Mouse (Mus musculus) hindbrain, embryonic 10.5 days (tissue): ENCODE measurements at regions not wholly inside any gene's neighbourhood (a gene's known extent, or its start where the extent isn't known, plus 50 kb on each side); places are given as distances from the start of the nearest gene placed in this dataset.

Source experiments
- DNase-seq: peaks from one replicate; pipeline ENCODE4 v3.0.0-alpha.2; 2017; ENCODE audit warnings: low spot score
- H3K27ac ChIP-seq: fragments of 300-500 bp; sonication (generic); 2 replicates; pipeline ENCODE4 v1.5.1; 2016; ENCODE audit warnings: mild to moderate bottlenecking, moderate library complexity
- H3K27me3 ChIP-seq: fragments of 300-500 bp; sonication (generic); 2 replicates; pipeline ENCODE4 v1.6.1; 2016; ENCODE audit warnings: mild to moderate bottlenecking; ENCODE audit not compliant: poor library complexity, insufficient read depth, severe bottlenecking
- H3K36me3 ChIP-seq: fragments of 300-500 bp; sonication (generic); 2 replicates; pipeline ENCODE4 v1.6.1; 2016; ENCODE audit warnings: mild to moderate bottlenecking, moderate library complexity
- H3K4me1 ChIP-seq: fragments of 300-500 bp; sonication (generic); replicated peaks from 2 replicates; pipeline ENCODE4 v1.6.1; 2016; ENCODE audit warnings: mild to moderate bottlenecking
- H3K4me3 ChIP-seq: fragments of 300-500 bp; sonication (generic); 2 replicates; pipeline ENCODE4 v1.5.1; 2016; ENCODE audit warnings: mild to moderate bottlenecking, moderate library complexity
- H3K9me3 ChIP-seq: fragments of 300-500 bp; sonication (generic); 2 replicates; pipeline ENCODE4 v1.6.1; 2016; ENCODE audit warnings: mild to moderate bottlenecking, moderate library complexity
- WGBS: fragments of 180-500 bp; shearing (Covaris S2); methylation state at CpG from one replicate; pipeline ENCODE4 v1.1.7; 2016; 5-methylcytosine and 5-hydroxymethylcytosine counted together

GRCm38 (mm10) chr17:27335621-27336020, 131.4 kb upstream of the Lemd2 start:
- peak; percentile 47 for DNase-seq
- 46% methylated on average over 4 of the region's 4 CpGs for WGBS
- Histone ChIP-seq H3K27me3 (no peaks in the 10 kb centered on the region), H3K4me3 (no peak overlapping the region), H3K27ac (peak overlapping the region; percentile 51), H3K9me3 (no peaks in the 10 kb centered on the region), H3K4me1 (peaks cover 36% of the 10 kb centered on the region), H3K36me3 (no peaks in the 10 kb centered on the region)

- WGBS, result 82% methylated on average over 16 of the region's 16 CpGs
- no peak for DNase-seq
- H3K27ac ChIP-seq, result no peak overlapping the region
- H3K4me3 ChIP-seq, result no peak overlapping the region
- H3K4me1 ChIP-seq, result peaks cover 42% of the 10 kb centered on the region
- no peaks in the 10 kb centered on the region for H3K36me3 ChIP-seq
- H3K9me3 ChIP-seq, result no peaks in the 10 kb centered on the region
- H3K27me3 ChIP-seq, result no peaks in the 10 kb centered on the region
Observed at GRCm38 (mm10) chr17:27333593-27333992, 129.3 kb upstream of the Lemd2 start.

DNA sequence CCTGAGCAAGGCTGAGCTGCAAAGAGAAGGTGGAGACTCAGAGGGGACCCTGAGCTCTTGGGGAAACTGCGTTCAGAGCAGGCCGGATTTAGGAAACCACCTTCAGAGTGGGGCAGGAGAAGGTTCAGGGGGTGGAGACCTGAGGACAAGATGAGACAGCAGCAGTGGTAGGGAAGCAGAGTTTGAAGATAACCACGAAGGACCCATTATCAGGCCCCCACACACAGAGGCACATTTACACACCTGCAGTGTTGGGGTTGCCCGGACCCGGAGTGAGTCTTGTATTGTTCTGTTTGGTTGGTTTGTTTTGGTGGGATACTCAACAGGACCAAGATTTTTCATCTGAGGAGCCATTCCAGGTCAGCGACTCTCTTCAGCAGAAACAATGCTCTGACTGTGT, 128.9 kb upstream of the Lemd2 start:
- Histone ChIP-seq H3K4me1 (peaks cover 42% of the 10 kb centered on the region), H3K4me3 (no peak overlapping the region), H3K9me3 (no peaks in the 10 kb centered on the region), H3K36me3 (no peaks in the 10 kb centered on the region), H3K27me3 (no peaks in the 10 kb centered on the region), H3K27ac (no peak overlapping the region)
- WGBS, result 72% methylated on average over 6 of the region's 6 CpGs
- DNase-seq, result no peak

DNA sequence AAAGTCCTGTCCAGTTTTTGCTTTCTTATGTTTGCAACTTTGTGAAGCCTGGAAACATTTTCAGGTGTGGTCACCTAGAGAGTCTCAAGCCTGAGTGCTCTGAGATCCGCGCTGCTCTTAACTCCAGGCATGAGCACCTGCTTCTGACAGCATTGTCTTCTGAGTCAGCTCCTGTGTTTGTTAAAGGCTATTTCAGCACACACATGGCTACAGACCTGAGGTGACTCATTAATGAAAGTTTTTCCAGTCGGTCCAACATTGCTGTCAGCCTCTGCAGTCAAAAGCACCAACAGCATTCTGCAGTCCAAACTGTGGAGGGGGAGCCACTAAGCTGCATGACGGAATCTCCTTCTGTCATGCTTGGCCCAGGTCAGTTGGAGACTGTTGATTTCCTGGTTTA, 127.8 kb upstream of the Lemd2 start:
- H3K36me3 ChIP-seq, result no peaks in the 10 kb centered on the region
- WGBS, result 89% methylated on average over 4 of the region's 4 CpGs
- H3K27ac ChIP-seq, result no peak overlapping the region
- H3K27me3 ChIP-seq, result no peaks in the 10 kb centered on the region; the same call in 1 of the 2 replicates
- DNase-seq, result no peak
- H3K4me1 ChIP-seq, result peaks cover 36% of the 10 kb centered on the region
- no peaks in the 10 kb centered on the region for H3K9me3 ChIP-seq
- H3K4me3 ChIP-seq, result no peak overlapping the region

DNA sequence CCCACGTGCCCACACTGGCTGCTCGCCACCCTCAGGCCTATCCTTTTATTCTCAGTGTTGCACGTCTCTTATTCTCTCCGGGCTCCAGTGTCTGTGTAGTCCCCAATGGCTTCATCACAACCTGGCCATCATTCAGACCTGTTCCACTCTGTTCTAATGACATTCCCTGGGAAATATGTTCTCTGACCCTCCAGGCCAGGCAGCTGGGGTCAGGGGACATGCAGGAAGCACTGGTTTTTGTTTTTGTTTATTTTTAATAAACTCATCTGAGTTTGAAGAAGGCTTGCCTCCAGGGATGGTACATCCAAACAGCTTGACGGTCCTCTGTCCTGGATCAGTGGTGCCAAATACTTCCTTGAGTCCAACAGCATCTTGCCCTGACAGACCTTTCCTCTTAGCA, 127.4 kb upstream of the Lemd2 start:
- Histone ChIP-seq H3K36me3 (no peaks in the 10 kb centered on the region), H3K27me3 (peaks cover 4% of the 10 kb centered on the region; the same call in 1 of the 2 replicates), H3K4me1 (peaks cover 34% of the 10 kb centered on the region), H3K27ac (no peak overlapping the region), H3K9me3 (no peaks in the 10 kb centered on the region), H3K4me3 (no peak overlapping the region)
- no peak for DNase-seq
- 78% methylated on average over 5 of the region's 5 CpGs for WGBS

- Histone ChIP-seq H3K4me3 (no peak overlapping the region), H3K9me3 (no peaks in the 10 kb centered on the region), H3K36me3 (no peaks in the 10 kb centered on the region), H3K4me1 (peaks cover 27% of the 10 kb centered on the region), H3K27ac (no peak overlapping the region), H3K27me3 (peaks cover 22% of the 10 kb centered on the region)
- DNase-seq, result peak; percentile 19
- 66% methylated on average over 6 of the region's 6 CpGs for WGBS
Observed at GRCm38 (mm10) chr17:27329791-27330190, 125.5 kb upstream of the Lemd2 start.

DNA sequence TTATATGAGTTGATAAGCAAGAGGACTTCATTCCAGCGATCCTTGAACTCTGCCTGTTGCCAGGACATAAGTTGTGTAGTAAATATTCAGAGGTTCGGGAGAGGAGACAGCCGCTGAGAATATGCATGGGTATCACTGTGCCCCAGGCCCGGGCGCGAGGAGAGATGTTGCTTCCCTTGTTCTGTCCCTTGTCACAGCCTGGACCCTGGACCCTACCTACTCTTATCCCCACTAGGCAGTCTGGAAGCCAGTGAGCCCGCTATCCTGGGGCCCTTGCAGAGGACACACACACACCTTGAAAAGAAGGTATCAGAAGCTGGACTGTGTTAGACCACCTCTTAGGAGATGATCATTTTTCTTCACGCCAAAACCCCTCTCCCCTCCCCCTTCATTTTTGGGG, 124.9 kb upstream of the Lemd2 start:
- no peak overlapping the region for H3K4me3 ChIP-seq
- no peaks in the 10 kb centered on the region for H3K9me3 ChIP-seq
- WGBS, result 84% methylated on average over 8 of the region's 8 CpGs
- H3K4me1 ChIP-seq, result peaks cover 33% of the 10 kb centered on the region
- peaks cover 23% of the 10 kb centered on the region for H3K27me3 ChIP-seq
- no peaks in the 10 kb centered on the region for H3K36me3 ChIP-seq
- H3K27ac ChIP-seq, result no peak overlapping the region
- DNase-seq, result no peak

DNA sequence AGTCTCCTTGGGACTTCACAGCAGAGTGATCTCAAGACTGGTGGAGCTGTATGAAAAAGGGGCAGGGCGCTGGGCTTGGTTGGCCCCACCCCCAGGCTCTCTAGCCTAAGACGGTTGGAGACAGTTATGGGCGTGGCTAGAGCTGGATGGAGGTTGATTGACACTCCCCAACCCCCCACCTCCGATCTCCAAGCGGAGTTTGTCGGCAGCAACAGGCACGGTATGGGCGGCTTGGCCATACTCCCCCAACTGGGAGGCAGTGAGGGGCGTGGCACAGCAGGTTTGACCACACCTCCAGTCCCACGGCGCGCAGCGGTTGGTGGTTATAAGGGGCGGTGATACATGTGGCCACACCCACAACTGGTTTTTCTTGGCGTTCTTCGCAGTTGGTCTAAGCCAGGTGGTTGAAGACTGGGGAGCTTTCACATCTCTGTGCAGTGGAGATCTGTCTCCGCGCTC, 120.8 kb upstream of the Lemd2 start:
- Histone ChIP-seq H3K36me3 (no peaks in the 10 kb centered on the region), H3K4me3 (peak overlapping the region; percentile 41), H3K27ac (no peak overlapping the region; the same call in 1 of the 2 replicates), H3K4me1 (peaks cover 23% of the 10 kb centered on the region), H3K27me3 (peaks cover 32% of the 10 kb centered on the region), H3K9me3 (no peaks in the 10 kb centered on the region)
- DNase-seq, result peak; percentile 87
- WGBS, result 7% methylated on average over 18 of the region's 18 CpGs

DNA sequence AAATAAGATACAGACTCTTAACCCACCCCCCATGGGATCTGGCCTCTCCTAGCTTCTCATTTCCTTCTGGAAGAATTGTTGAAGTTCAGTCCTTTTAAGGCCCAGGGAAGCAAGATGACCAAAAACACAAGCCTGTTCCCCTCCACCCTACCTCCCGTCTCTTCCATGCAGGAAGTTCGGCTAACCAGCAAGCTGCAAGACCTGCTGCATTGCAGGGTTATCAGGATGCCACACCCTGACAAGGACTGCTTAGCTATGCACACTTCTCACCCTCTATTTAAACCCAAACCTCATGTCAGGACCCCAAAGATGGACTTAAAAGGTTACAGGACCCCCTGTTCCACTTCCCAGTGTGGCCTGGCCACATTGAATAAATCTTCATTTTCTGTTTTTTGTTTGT, 119.2 kb upstream of the Lemd2 start:
- DNase-seq, result no peak
- WGBS, result 91% methylated on average over 2 of the region's 2 CpGs

DNA sequence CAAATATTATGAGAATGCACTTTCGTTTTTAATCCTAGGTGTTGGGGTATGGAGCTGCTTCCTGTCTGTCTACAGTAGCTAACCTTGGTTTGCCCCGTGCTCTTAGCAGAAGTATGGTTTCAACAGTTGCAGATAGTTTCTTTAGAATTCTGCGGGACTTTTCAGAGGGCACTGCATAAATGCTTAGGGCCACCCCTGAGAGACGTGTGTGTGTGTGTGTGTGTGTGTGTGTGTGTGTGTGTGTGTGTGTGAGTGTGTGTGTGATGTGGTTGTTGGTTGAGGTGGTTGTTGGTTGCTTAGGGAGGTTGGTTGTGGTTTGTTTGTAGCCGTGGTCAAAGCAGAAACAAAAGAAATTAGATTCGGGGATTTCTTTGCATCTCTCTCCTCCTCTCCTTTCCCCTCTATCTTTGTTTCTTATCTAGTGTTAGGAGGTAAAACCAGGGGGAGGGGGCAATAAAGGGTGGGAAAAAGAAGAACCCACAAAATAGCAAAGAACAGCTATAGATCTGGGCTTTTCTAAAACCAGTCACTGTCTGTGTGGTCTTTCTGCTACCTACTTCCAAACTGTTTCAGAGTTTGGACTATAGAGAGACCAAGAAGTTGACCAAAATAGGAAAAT, 118.7 kb upstream of the Lemd2 start:
- Histone ChIP-seq H3K4me1 (peaks cover 26% of the 10 kb centered on the region), H3K36me3 (no peaks in the 10 kb centered on the region), H3K9me3 (no peaks in the 10 kb centered on the region), H3K4me3 (no peak overlapping the region), H3K27ac (no peak overlapping the region), H3K27me3 (peaks cover 32% of the 10 kb centered on the region)
- no peak for DNase-seq
- 77% methylated on average over 6 of the region's 6 CpGs for WGBS

More for the DNA sequence above, 119.2 kb upstream of the Lemd2 start:
- peaks cover 23% of the 10 kb centered on the region for H3K4me1 ChIP-seq
- H3K36me3 ChIP-seq, result no peaks in the 10 kb centered on the region
- no peak overlapping the region for H3K4me3 ChIP-seq
- peaks cover 32% of the 10 kb centered on the region for H3K27me3 ChIP-seq
- no peaks in the 10 kb centered on the region for H3K9me3 ChIP-seq
- no peak overlapping the region for H3K27ac ChIP-seq

GRCm38 (mm10) chr17:27318969-27319695, 114.9 kb upstream of the Lemd2 start:
- no peak for DNase-seq
- Histone ChIP-seq H3K27me3 (peaks cover 12% of the 10 kb centered on the region; the same call in 1 of the 2 replicates), H3K4me3 (no peak overlapping the region), H3K36me3 (no peaks in the 10 kb centered on the region), H3K27ac (no peak overlapping the region), H3K4me1 (peaks cover 49% of the 10 kb centered on the region), H3K9me3 (no peaks in the 10 kb centered on the region)
- WGBS, result 76% methylated on average over 7 of the region's 7 CpGs

GRCm38 (mm10) chr17:27317576-27318277, 113.5 kb upstream of the Lemd2 start:
- DNase-seq, result no peak
- 0 out of 2 replicates have a peak overlapping the region, but pooled peaks have one; percentile 36 for H3K27ac ChIP-seq
- H3K4me3 ChIP-seq, result no peak overlapping the region
- 65% methylated on average over 14 of the region's 14 CpGs for WGBS
- H3K4me1 ChIP-seq, result peaks cover 52% of the 10 kb centered on the region
- H3K36me3 ChIP-seq, result no peaks in the 10 kb centered on the region
- no peaks in the 10 kb centered on the region for H3K9me3 ChIP-seq
- H3K27me3 ChIP-seq, result peaks cover 9% of the 10 kb centered on the region; the same call in 1 of the 2 replicates
